Mouse (Mus musculus) heart, adult 9 months (tissue): ENCODE data around the gene Cd81.

Experiments
- DNase-seq, 2 experiments: peaks; one replicate each; pipeline ENCODE4 v3.0.0; 2022; ENCODE audit warnings: low spot score in 2 of 2

The Cd81 gene

GRCm38 (mm10) chr7:143020764-143021163 is 31.8 kb upstream of the Cd81 start:
- no peak for DNase-seq

DNA sequence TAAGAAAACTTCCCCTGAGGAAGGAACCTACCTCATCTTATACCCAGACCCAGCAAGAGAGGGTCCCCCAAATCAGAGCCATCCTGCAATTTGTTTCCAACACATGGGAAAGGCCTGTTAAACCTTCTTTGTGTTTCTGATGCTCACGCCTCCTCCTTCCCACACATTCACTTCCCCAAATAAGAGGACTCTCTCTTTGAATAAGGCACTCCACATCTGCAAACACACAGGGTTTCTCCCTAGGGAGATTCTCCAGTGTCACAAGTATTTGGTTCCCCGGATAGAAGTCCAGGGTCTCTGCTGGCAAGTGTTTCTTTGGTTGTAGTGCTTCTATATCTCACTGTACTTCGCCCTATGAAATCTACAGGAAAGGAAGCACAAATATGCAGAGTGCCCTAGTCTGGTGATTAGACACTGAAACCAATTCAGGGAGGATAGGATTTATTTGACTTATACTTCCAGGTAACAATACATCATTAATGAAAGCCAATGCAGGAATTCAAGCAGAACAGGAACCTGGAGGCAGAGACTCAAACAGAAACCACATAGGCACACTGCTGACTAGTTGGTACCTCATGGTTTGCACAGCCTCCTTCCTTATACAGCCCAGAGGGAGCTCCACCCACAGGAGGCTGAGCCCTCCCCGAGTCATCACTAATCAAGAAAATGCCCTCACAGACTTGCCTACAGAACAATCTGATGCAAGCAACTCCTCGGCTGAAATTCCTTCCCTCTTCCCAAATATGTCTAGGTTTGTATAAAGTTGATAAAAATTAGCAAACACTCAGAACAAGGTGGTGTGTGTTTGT is 31.0 kb upstream of the Cd81 start:
- no peak for DNase-seq

DNA sequence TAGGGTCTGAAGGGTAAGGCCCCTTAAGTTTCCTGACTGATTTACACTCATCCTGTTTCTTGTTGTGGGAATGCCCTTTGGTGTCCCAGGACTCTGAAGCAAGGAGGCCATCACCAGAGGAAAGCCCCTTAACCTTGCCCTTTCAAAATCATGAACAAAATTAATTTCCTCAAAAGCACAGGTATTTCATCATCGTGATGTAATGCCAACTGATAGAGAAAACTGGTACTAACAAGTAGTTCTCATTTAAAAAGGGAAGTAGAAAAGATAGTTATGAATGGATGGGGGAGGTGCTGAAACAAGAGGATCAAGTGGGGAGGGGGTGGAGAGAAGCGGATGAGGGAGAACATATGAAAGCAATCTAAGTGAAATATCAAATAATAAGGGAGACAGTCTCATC is 29.0 kb upstream of the Cd81 start:
- DNase-seq, result no peak

- no peak for DNase-seq
Observed at GRCm38 (mm10) chr7:143024293-143024692, 28.2 kb upstream of the Cd81 start.

- DNase-seq, result no peak
Observed at GRCm38 (mm10) chr7:143025496-143025895, 27.0 kb upstream of the Cd81 start.

DNA sequence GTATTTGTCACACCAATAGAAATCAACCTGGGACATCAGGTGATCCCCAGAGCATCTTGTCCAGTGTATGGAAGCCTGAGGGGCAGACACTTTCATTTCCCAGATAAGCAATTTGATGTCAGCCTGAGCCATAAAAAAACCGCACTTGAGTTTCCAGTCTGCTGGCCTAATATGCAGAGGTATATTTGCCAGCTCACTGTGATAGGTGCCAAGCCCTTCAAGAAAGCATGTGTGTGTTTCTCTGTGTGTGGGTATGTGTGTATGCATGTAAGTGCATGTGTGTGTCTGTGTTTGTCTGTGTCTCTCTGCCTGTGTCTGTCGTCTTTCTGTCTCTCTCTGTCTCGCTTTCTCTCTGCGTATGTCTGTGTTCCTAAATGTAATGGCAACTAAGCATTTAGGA is 25.3 kb upstream of the Cd81 start:
- no peak for DNase-seq

GRCm38 (mm10) chr7:143031816-143032215 is 20.7 kb upstream of the Cd81 start:
- peak; percentile 51 to 57 for DNase-seq

DNA sequence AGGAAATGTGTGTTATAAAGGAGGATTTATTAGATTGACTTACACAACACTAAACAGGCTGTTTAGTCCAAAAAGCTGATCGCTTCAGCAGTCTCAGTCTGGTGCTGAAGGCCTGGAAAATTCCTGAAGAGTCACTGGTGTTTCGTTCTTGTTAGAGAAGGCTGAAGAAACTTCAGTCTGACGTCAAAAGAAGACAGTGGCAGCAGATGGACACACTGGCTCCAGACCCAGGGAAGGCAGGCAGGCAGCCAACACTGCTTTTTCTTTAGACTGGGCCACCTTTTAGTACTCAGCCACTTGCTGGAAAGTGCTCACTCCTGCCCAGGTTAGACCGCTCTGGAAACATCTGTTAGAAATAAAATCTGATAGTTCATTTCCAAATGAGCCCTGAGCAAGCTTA is 19.0 kb upstream of the Cd81 start:
- peak in 1 of 2 experiments; percentile 47 for DNase-seq

GRCm38 (mm10) chr7:143034112-143034511 is 18.4 kb upstream of the Cd81 start:
- no peak for DNase-seq

DNA sequence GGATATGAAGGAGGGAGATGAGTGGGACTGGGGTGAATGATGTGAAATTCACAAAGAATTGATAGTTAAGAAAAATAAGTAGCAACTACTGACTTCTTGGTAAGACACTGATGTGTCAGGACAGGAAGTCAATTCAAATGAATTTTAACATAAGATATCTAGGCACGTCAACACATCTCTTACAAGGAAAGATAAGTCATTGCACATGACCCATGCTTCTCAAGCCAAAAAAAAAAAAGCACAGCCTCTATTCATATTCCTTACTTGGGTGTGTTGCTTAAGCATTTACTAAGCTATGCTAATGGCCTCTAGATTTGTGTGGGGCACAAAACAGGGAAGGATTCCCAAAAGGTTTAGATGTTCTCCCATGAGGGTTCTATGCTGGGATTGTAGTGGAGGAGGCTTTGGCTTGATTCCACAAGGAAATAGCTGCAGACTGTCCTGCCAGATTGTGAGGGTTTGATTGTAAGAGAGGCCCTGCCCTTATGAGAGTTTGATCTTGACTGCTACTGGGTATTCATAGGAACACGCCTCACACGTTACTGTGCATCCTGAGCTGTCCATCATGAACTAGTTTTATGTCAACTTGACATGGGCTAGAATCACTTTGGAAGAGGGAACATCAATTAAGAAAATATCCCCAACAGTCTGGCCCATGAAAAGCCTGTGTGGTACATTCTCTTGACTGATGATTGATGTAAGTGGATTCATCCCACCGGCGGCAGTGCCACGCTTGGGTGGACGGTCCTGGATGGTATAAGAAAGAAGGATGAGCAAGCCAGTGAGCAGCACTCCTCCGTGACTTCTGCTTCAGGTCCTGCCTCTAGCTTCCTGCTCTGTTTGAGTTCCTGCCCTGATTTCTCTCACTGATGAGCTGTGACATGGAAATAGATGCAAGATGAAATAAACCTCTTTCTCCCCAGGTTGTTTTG is 17.8 kb upstream of the Cd81 start:
- DNase-seq, result peak; percentile 59 to 68

DNA sequence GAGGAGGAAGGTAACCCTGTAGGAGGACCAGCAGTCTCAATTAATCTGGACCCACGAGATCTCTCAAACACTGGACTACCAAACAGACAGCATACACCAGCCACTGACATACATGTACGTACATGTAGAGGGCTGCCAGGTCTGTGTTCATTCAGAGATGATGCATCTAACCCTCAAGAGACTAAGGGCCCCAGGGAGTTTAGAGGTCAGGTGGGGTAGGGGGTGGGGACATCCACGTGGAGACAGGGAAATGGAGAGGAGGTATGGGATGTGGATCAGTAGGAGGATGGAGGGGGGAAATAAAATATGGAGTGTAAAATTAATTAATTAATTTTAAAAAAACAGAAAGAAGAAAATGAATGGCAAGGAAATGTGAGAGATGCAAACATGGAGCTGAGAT is 15.8 kb upstream of the Cd81 start:
- no peak for DNase-seq

- no peak for DNase-seq
Observed at GRCm38 (mm10) chr7:143037306-143037705, 15.2 kb upstream of the Cd81 start.

GRCm38 (mm10) chr7:143038174-143038931 is 14.2 kb upstream of the Cd81 start:
- DNase-seq, result no peak

DNA sequence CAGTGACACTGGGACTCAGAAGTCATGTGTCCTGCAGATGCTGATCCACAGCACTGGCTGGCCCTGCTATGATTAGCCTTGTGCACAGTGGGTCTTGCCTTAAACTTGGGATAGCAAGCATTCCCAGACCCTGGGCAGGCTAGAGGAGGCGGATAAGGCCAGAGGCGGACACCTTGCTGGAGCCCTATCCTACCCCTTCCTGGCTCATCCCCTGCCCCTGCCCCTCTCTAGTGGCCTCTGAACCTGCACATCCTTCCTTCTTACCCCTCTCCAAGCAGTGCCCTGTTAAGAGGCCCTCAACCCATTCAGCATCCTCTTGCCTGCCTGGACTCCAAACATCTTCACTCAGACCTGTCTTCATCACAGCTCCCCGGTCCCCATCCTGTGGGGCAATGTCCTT is 12.0 kb upstream of the Cd81 start:
- no peak for DNase-seq

DNA sequence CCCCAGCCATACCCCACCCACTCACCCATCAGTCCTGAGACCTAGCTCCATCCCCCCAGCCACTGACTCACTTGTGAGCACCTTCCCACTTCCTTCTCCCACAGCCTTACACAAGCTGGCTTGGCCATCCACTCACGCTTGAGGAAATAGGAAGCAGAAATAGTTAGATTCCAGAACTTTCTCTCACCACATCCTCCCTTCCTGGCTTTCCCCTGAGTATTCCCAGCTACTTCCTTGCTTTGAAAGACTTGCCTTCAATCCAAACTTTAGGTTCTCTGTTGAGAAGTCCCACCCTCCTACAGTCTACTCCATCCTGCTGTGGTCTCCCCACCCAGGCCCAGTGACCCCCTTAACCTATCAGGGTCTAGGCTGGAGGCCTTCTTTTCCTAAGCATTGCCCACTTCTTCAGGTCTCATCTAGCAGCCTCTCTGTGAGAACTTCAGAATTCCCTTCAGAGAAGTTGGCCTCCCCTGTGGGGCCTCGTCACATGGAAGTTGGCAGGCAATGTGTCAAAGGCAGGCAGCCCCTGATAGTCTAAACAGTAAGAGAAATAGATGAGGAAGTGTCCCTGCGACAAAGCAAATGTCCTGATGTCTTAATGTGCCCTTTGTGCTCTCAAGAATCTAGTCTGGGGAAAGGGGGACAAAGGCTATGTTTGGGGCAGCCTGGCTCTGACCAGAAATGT is 11.3 kb upstream of the Cd81 start:
- peak; percentile 63 to 79 for DNase-seq

- DNase-seq, result peak; percentile 88 to 90
Observed at GRCm38 (mm10) chr7:143042089-143042488, 10.4 kb upstream of the Cd81 start.

GRCm38 (mm10) chr7:143042897-143043300 is 9.6 kb upstream of the Cd81 start:
- no peak for DNase-seq

DNA sequence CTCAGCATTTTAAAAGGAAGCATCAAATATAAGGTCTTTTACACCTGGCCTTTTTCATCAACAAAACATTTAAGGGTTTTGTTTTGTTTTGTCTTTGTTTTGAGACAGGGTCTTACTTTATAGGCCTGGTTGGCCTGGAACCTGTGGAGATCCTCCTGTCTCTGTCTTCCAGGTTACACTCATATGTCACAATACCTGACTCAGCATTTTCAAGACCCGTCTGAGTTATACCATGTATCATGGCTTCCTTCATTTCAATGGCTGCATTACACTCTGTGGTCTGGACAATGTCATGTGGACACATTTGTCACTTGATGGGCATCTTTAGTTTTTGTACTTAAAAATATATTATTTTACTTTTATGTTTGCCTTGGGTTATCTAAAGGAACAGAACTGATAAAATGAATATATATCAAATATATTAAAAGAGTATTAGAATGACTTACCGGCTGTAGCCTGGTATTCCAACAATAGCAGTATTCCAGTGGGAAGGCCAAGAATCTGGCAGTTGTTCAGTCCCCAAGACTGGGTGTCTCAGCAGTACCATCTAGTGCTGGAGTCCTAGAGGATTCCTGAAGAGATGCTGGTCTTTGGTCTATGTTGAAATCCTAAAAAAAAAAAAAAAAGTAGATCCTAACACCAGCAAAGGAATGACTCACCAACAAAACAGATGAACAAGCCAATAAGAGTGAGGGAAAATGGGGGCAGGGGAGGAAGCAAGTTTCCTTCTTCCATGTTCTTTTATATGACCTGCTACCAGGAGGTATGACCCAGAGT is 8.3 kb upstream of the Cd81 start:
- no peak for DNase-seq

DNA sequence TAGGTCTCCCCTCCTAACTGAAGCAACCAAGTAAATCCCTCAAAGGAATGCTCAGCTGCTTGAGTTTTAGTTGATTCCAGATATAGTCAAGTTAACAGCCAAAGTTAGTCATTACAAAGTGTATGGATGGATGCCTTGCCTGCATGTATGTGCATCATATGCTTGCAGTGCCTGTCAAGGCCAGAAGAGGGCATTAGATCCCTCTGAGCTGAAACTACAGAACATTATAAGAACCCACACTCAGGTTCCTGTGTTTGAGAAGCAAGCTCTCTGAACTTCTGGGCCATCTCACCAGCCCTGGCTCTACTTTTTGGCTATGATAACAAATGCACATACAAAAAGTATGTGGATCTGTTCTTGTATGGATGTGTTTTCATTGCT is 7.7 kb upstream of the Cd81 start:
- no peak for DNase-seq

DNA sequence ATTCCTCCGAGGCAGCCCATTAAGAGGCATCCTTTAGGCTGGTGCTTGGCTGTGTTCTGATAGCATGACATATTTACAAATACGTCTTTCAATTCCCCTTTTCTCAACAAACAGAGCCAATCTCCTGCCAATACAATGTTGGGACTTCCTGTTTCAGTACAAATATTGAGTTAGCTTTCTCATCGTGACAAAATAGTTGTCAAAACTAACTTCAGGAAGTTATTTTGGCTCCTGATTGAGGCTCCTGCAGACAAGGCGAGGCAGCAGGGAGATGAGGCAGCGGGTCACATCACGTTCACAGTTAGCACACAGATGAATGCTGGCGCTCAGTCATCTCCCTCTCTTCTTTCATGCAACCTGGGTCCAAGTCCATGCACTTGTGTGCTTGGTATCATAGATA is 6.2 kb upstream of the Cd81 start:
- DNase-seq, result no peak

- no peak for DNase-seq
Observed at GRCm38 (mm10) chr7:143049331-143049730, 3.2 kb upstream of the Cd81 start.
